Mouse (Mus musculus) small intestine, adult 2 months (tissue): Measurements from ENCODE around the gene Hist2h2aa1. TPM values are rescaled to one million over a fixed set of nuclear protein-coding genes. Genes with fewer than 3 reads are reported as not detected.
"Not testable (repeated sequence)": the region's sequence is repeated elsewhere in the genome, so short reads cannot be mapped to it uniquely, and the experiment has no call there.

ENCODE experiments used
- H3K27ac ChIP-seq: fragments of 200-500 bp; 2 replicates; pipeline ENCODE4 v1.5.1; 2012; ENCODE audit warnings: low read depth, low read length, control low read depth, inconsistent platforms; ENCODE audit not compliant: insufficient read depth
- H3K27me3 ChIP-seq: fragments of 200-500 bp; 2 replicates; pipeline ENCODE4 v1.6.1; 2012; ENCODE audit warnings: mild to moderate bottlenecking, moderate library complexity, low read length, inconsistent platforms; ENCODE audit not compliant: control insufficient read depth, insufficient read depth
- H3K36me3 ChIP-seq: fragments of 200-500 bp; 2 replicates; pipeline ENCODE4 v1.6.1; 2012; ENCODE audit warnings: mild to moderate bottlenecking, low read length, control low read depth, inconsistent platforms; ENCODE audit not compliant: control insufficient read depth, insufficient read depth
- H3K4me1 ChIP-seq: fragments of 200-500 bp; 2 replicates; pipeline ENCODE4 v1.6.1; 2012; ENCODE audit warnings: low read length, inconsistent platforms, mixed read lengths; ENCODE audit not compliant: control insufficient read depth, insufficient read depth, insufficient read length
- H3K4me3 ChIP-seq: fragments of 200-500 bp; 2 replicates; pipeline ENCODE4 v1.5.1; 2012; ENCODE audit warnings: low read depth, mild to moderate bottlenecking, control low read depth, inconsistent platforms, low read length, moderate library complexity
- CTCF ChIP-seq: fragments of 200-500 bp; IDR thresholded peaks from 2 replicates; pipeline ENCODE4 v1.5.1; 2012; ENCODE audit warnings: low read depth, mild to moderate bottlenecking, control low read depth, inconsistent platforms, low read length, moderate library complexity, mixed read lengths; ENCODE audit not compliant: insufficient replicate concordance, insufficient read length; ENCODE audit errors: extremely low read depth
- POLR2A ChIP-seq: fragments of 200-500 bp; IDR thresholded peaks from 2 replicates; pipeline ENCODE4 v1.6.1; 2012; ENCODE audit warnings: low read depth, mild to moderate bottlenecking, control low read depth, inconsistent platforms, low read length, moderate library complexity
- WGBS: fragments of 180-500 bp; shearing (Covaris S2); methylation state at CpG from one replicate; pipeline ENCODE4 v1.1.7; 2018; 5-methylcytosine and 5-hydroxymethylcytosine counted together
- polyA plus RNA-seq: library from polyadenylated mRNA; depleted of rRNA; stranded (reverse); fragments of >200 nt; gene quantifications from 2 replicates; pipeline ENCODE4 v1.2.3, GENCODE M21; 2012

The Hist2h2aa1 gene
- polyA plus RNA-seq, 1 experiment = 622 TPM

GRCm38 (mm10) chr3:96199731-96200130, 45.6 kb upstream of the Hist2h2aa1 start:
- TF ChIP-seq CTCF = no peak
- H3K4me3 ChIP-seq = no peak overlapping the region
- no peaks in the 10 kb centered on the region for H3K36me3 ChIP-seq
- H3K27ac ChIP-seq = no peak overlapping the region
- peaks cover 3% of the 10 kb centered on the region; the same call in 1 of the 2 replicates for H3K4me1 ChIP-seq
- H3K27me3 ChIP-seq = no peaks in the 10 kb centered on the region
- 82% methylated on average over 2 of the region's 2 CpGs for WGBS

DNA sequence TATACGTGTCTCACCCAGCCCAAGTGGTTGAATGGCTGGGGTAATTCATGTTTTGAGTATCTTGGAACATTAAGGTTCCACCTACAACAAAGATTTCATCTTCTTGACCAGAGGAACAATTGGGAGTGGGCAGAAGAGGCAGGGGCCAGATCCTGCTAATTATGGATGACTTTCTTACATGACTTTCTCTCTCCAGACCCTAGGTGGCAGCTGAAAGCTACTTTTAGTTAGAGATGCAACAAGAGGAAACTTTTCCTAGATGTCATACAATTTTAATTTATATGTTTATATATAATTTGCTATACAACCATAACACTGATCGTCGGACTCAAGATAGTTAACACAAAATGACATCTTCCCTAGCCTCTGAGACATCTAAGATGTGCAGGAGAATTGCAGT, 37.5 kb upstream of the Hist2h2aa1 start:
- Histone ChIP-seq H3K27ac (no peak overlapping the region), H3K27me3 (peaks cover 9% of the 10 kb centered on the region), H3K36me3 (no peaks in the 10 kb centered on the region), H3K4me3 (no peak overlapping the region), H3K4me1 (no peaks in the 10 kb centered on the region; the same call in 1 of the 2 replicates)
- TF ChIP-seq CTCF = no peak
- no peak for TF ChIP-seq POLR2A
- WGBS = 64% methylated on average over 3 of the region's 3 CpGs

- 37% methylated on average over 15 of the region's 15 CpGs for WGBS
- peaks cover 9% of the 10 kb centered on the region for H3K27me3 ChIP-seq
- no peak overlapping the region for H3K4me3 ChIP-seq
- TF ChIP-seq CTCF = peak; percentile 35; the same call in 1 of the 2 replicates
- TF ChIP-seq POLR2A = no peak
- H3K36me3 ChIP-seq = no peaks in the 10 kb centered on the region
- no peaks in the 10 kb centered on the region; the same call in 1 of the 2 replicates for H3K4me1 ChIP-seq
- no peak overlapping the region for H3K27ac ChIP-seq
These were observed 36.1 kb upstream of the Hist2h2aa1 start for GRCm38 (mm10) chr3:96209242-96209641.

DNA sequence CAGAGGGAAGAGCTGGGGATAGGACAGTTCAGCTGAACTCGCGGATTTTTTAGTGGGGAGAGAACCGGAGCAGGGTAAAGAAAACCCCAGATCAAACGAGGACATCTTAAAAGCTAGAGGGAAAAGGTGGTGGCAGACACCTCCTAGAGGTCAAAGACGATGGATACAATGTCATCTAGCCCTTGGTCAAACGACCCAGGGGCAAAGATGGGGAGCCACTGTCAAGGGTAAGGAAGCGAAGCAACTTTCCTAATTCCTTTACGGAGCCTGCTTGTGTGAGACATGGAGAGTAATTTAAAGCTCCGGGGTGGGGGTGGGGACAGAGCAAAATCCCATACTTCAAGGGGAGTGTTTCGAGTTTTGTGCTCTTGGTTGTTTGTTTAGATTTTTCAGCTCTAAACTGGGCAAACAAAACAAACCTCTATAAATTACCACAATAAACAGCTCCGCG, 26.1 kb upstream of the Hist2h2aa1 start:
- peak overlapping the region; percentile 99 for H3K27ac ChIP-seq
- peak overlapping the region; percentile 62 for H3K4me3 ChIP-seq
- no peaks in the 10 kb centered on the region for H3K27me3 ChIP-seq
- WGBS = under 1% methylated on average over 12 of the region's 12 CpGs
- TF ChIP-seq POLR2A (no peak), CTCF (peak; percentile 24; the same call in 1 of the 2 replicates)
- H3K4me1 ChIP-seq = peaks cover 3% of the 10 kb centered on the region; the same call in 1 of the 2 replicates
- no peaks in the 10 kb centered on the region for H3K36me3 ChIP-seq

DNA sequence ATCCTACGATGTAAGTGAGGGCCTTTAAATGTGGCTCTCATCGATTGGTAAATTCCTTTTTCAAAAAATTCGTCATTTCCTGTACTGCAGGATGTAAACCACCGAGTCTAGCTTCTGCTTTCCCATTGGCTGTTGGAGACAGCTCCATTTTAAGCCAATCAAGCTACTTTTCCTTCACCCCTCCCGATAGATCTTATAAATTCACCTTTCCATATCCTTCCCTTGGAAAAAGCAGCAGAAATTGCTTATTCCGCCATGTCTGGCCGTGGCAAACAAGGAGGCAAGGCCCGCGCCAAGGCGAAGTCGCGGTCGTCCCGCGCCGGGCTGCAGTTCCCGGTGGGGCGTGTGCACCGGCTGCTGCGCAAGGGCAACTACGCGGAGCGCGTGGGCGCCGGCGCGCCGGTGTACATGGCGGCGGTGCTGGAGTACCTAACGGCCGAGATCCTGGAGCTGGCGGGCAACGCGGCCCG, 25.6 kb upstream of the Hist2h2aa1 start, which contains the start of the genes Bola1 and Hist2h2ab:
Gene Bola1 (minus strand): TSS at position 49 of the 470 bp plus-strand sequence.
Gene Hist2h2ab (plus strand): TSS at position 205 of the 470 bp plus-strand sequence.
- under 1% methylated on average over 37 of the region's 37 CpGs for WGBS
- peak within 1 kb of the TSS; percentile 80 for H3K4me3 ChIP-seq

GRCm38 (mm10) chr3:96220131-96220764, 25.0 kb upstream of the Hist2h2aa1 start:
- peak; percentile 64; the same call in 1 of the 2 replicates for TF ChIP-seq POLR2A
- H3K36me3 ChIP-seq, H3K27me3 ChIP-seq, H3K4me1 ChIP-seq: not testable (repeated sequence)
- H3K4me3 ChIP-seq = peak overlapping the region; percentile 80
- peak overlapping the region; percentile 99 for H3K27ac ChIP-seq
- under 1% methylated on average over 37 of the region's 47 CpGs for WGBS

More for the DNA sequence above, 25.6 kb upstream of the Hist2h2aa1 start, which contains the start of the genes Bola1 and Hist2h2ab:
- H3K27ac ChIP-seq = peak within 1 kb of the TSS; percentile 99
- H3K36me3 ChIP-seq = no peaks in the 10 kb centered on the region
- H3K4me1 ChIP-seq = peaks cover 3% of the 10 kb centered on the region; the same call in 1 of the 2 replicates
- no peaks in the 10 kb centered on the region for H3K27me3 ChIP-seq
- TF ChIP-seq CTCF (no peak), POLR2A (peak; percentile 60; the same call in 1 of the 2 replicates)
